Mouse (Mus musculus): Measurements from ENCODE around the gene Slc6a20a. TPM values are rescaled to one million over a fixed set of nuclear protein-coding genes. Genes with fewer than 3 reads are reported as not detected.
"Not testable (repeated sequence)": the region's sequence is repeated elsewhere in the genome, so short reads cannot be mapped to it uniquely, and the experiment has no call there.

Slc6a20a gene
- polyA plus RNA-seq, 1 experiment from 2014 or later, result 0.12 TPM

DNA sequence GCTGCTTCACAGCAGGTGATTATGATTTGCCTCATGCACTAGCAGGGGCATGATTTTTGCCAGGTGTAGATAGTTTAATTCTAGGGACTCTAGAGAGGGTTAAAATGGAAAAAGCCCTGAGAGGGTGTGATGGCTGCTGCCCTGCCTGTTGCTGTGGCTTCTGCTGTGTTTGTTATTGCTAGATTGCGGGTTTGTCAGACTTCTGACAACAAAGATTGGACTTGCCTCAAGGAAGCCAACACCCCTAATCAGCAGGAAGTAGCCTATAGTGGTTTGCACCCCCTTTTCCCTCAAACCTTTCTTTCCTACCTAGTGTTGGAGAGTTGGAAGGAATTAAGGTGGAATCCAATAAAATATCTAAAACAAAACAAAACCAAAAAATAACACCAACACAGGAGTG, 9.5 kb upstream of the Slc6a20a start:
- ATAC-seq (ENCODE audit: insufficient read depth, low FRiP score, low TSS enrichment), result no peak
- Histone ChIP-seq H3K9ac (ENCODE audit: low read length) (no peak overlapping the region), H3K27me3 (ENCODE audit: control insufficient read depth, insufficient read depth, low read length) (no peaks in the 10 kb centered on the region), H3K27ac (ENCODE audit: low read depth, low read length) (no peak overlapping the region), H3K4me1 (ENCODE audit: control insufficient read depth, insufficient read depth, low read length) (no peaks in the 10 kb centered on the region), H3K9me3 (ENCODE audit: control insufficient read depth, low read length) (no peaks in the 10 kb centered on the region), H3K36me3 (ENCODE audit: control insufficient read depth, insufficient read depth, low read length) (no peaks in the 10 kb centered on the region), H3K4me3 (ENCODE audit: low read depth, low read length) (no peak overlapping the region), H3K4me2 (ENCODE audit: low read depth) (no peak overlapping the region)
- 71% methylated on average over 1 of the region's 1 CpGs for WGBS
- DNase-seq (ENCODE audit: low spot score), result no peak

DNA sequence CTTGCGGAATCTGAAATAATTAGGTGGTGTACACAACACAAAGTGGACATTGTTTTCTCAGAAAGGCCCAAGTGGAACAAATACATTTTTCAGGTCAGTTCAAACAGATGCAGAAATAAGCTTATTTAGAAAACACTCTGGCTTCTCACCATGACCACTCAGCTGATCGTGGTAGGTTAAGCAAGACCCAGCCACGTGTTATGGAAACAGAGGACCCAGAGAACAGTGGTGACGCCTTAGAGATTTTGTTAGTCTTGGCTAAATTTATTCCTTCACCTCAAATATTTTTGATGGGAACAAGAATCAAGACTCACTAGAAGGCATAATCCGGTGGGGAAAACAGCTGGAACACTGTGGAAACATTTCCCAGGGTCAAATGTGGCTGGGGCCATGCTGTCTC, 7.5 kb upstream of the Slc6a20a start:
- Histone ChIP-seq H3K9me3 (ENCODE audit: control insufficient read depth, low read length) (no peaks in the 10 kb centered on the region), H3K4me1 (ENCODE audit: control insufficient read depth, insufficient read depth, low read length) (no peaks in the 10 kb centered on the region), H3K27ac (ENCODE audit: low read depth, low read length) (no peak overlapping the region), H3K36me3 (ENCODE audit: control insufficient read depth, insufficient read depth, low read length) (no peaks in the 10 kb centered on the region), H3K9ac (ENCODE audit: low read length) (no peak overlapping the region), H3K4me2 (ENCODE audit: low read depth) (no peak overlapping the region), H3K27me3 (ENCODE audit: control insufficient read depth, insufficient read depth, low read length) (no peaks in the 10 kb centered on the region), H3K4me3 (ENCODE audit: low read depth, low read length) (no peak overlapping the region)
- no peak for DNase-seq (ENCODE audit: low spot score)
- WGBS, result 77% methylated on average over 5 of the region's 5 CpGs
- ATAC-seq (ENCODE audit: insufficient read depth, low FRiP score, low TSS enrichment), result no peak

DNA sequence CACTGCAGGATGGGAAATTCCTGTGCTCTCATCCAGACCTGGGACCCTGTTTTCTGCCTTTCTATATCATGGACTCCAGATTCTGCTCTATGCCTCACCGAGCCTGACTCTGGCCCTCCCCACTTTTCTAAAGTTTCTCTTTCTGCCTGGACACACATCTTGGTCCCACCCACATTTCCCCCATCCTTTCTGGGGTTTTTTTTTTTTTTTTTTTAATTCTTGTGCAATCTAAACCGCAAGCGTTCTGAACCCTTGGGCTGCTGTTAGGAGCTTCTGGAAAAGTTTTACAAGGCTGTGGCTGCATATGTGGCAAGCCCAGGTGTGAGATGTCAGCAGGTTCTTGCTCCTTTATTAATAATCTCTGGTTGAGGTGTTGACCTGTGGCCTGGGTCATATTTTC, 5.0 kb upstream of the Slc6a20a start:
- 79% methylated on average over 3 of the region's 3 CpGs for WGBS
- Histone ChIP-seq H3K36me3 (ENCODE audit: control insufficient read depth, insufficient read depth, low read length) (no peaks in the 10 kb centered on the region), H3K4me3 (ENCODE audit: low read depth, low read length) (no peak overlapping the region), H3K4me1 (ENCODE audit: control insufficient read depth, insufficient read depth, low read length) (0 out of 2 replicates have a peak, but pooled peaks cover under 1% of the 10 kb centered on the region), H3K9me3 (ENCODE audit: control insufficient read depth, low read length) (no peaks in the 10 kb centered on the region), H3K4me2 (ENCODE audit: low read depth) (no peak overlapping the region), H3K27ac (ENCODE audit: low read depth, low read length) (no peak overlapping the region), H3K9ac (ENCODE audit: low read length) (no peak overlapping the region), H3K27me3 (ENCODE audit: control insufficient read depth, insufficient read depth, low read length) (peaks cover 7% of the 10 kb centered on the region)
- DNase-seq (ENCODE audit: low spot score) (no peak), ATAC-seq (ENCODE audit: insufficient read depth, low FRiP score, low TSS enrichment) (no peak)

DNA sequence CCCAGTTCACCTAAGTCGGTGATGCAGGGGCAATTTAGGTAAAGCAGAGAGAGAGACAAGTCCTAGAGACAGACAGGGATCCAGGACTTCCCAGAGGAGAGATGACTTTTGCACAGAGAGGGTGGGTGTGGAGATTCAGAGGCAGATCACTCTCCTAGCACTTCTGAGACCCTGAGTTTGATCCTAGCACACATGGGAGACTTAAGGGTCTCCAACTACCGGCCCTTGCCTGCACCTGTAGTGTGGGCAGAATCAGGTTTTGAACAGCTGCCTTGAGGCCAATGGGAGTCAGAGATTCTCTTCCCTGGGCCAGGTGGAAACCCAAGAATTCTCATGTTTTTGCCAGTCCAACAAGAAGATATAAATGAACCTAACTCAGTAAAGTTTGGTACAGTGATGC, 513 bp upstream of the Slc6a20a start:
- Histone ChIP-seq H3K4me3 (ENCODE audit: low read depth, low read length) (no peak overlapping the region), H3K27me3 (ENCODE audit: control insufficient read depth, insufficient read depth, low read length) (peaks cover 29% of the 10 kb centered on the region)

GRCm38 (mm10) chr9:123665645-123666044, 13.0 kb downstream of the Slc6a20a start:
- H3K4me1 ChIP-seq (ENCODE audit: control insufficient read depth, insufficient read depth, low read length), result no peaks in the 10 kb centered on the region
- H3K4me3 ChIP-seq (ENCODE audit: low read depth, low read length), result no peak overlapping the region
- H3K9ac ChIP-seq (ENCODE audit: low read length), result no peak overlapping the region
- no peaks in the 10 kb centered on the region for H3K9me3 ChIP-seq (ENCODE audit: control insufficient read depth, low read length)
- H3K36me3 ChIP-seq (ENCODE audit: control insufficient read depth, insufficient read depth, low read length), result no peaks in the 10 kb centered on the region
- DNase-seq (ENCODE audit: low spot score) (peak; percentile 36), ATAC-seq (ENCODE audit: insufficient read depth, low FRiP score, low TSS enrichment) (no peak)
- WGBS, result 57% methylated on average over 5 of the region's 5 CpGs
- no peaks in the 10 kb centered on the region for H3K27me3 ChIP-seq (ENCODE audit: control insufficient read depth, insufficient read depth, low read length)
- no peak overlapping the region for H3K4me2 ChIP-seq (ENCODE audit: low read depth)
- no peak overlapping the region for H3K27ac ChIP-seq (ENCODE audit: low read depth, low read length)

More for the DNA sequence above, 513 bp upstream of the Slc6a20a start:
- H3K9ac ChIP-seq (ENCODE audit: low read length), result no peak overlapping the region
- ATAC-seq (ENCODE audit: insufficient read depth, low FRiP score, low TSS enrichment) (no peak), DNase-seq (ENCODE audit: low spot score) (peak; percentile 19)
- no peak overlapping the region for H3K27ac ChIP-seq (ENCODE audit: low read depth, low read length)
- 0 out of 2 replicates have a peak overlapping the region, but pooled peaks have one; percentile 67 for H3K4me2 ChIP-seq (ENCODE audit: low read depth)
- no peaks in the 10 kb centered on the region for H3K9me3 ChIP-seq (ENCODE audit: control insufficient read depth, low read length)
- H3K36me3 ChIP-seq (ENCODE audit: control insufficient read depth, insufficient read depth, low read length), result no peaks in the 10 kb centered on the region
- H3K4me1 ChIP-seq (ENCODE audit: control insufficient read depth, insufficient read depth, low read length), result 0 out of 2 replicates have a peak, but pooled peaks cover 5% of the 10 kb centered on the region
- 16% methylated on average over 2 of the region's 2 CpGs for WGBS

- not testable (repeated sequence) for H3K36me3 ChIP-seq (ENCODE audit: control insufficient read depth, insufficient read depth, low read length); H3K27ac ChIP-seq (ENCODE audit: low read depth, low read length); H3K4me1 ChIP-seq (ENCODE audit: control insufficient read depth, insufficient read depth, low read length); H3K27me3 ChIP-seq (ENCODE audit: control insufficient read depth, insufficient read depth, low read length); DNase-seq (ENCODE audit: low spot score); H3K4me3 ChIP-seq (ENCODE audit: low read depth, low read length); H3K4me2 ChIP-seq (ENCODE audit: low read depth); H3K9ac ChIP-seq (ENCODE audit: low read length); H3K9me3 ChIP-seq (ENCODE audit: control insufficient read depth, low read length); ATAC-seq (ENCODE audit: insufficient read depth, low FRiP score, low TSS enrichment)
- WGBS, result 89% methylated on average over 17 of the region's 18 CpGs
Observed at GRCm38 (mm10) chr9:123659986-123660676, 18.6 kb downstream of the Slc6a20a start.

- Histone ChIP-seq H3K36me3 (ENCODE audit: control insufficient read depth, insufficient read depth, low read length) (no peaks in the 10 kb centered on the region), H3K9me3 (ENCODE audit: control insufficient read depth, low read length) (no peaks in the 10 kb centered on the region), H3K4me1 (ENCODE audit: control insufficient read depth, insufficient read depth, low read length) (no peaks in the 10 kb centered on the region), H3K27ac (ENCODE audit: low read depth, low read length) (no peak overlapping the region), H3K4me2 (ENCODE audit: low read depth) (no peak overlapping the region), H3K9ac (ENCODE audit: low read length) (no peak overlapping the region), H3K4me3 (ENCODE audit: low read depth, low read length) (no peak overlapping the region), H3K27me3 (ENCODE audit: control insufficient read depth, insufficient read depth, low read length) (no peaks in the 10 kb centered on the region)
- ATAC-seq (ENCODE audit: insufficient read depth, low FRiP score, low TSS enrichment) (no peak), DNase-seq (ENCODE audit: low spot score) (no peak)
Observed at GRCm38 (mm10) chr9:123658981-123659380, 19.7 kb downstream of the Slc6a20a start.

- ATAC-seq (ENCODE audit: insufficient read depth, low FRiP score, low TSS enrichment) (no peak), DNase-seq (ENCODE audit: low spot score) (no peak)
- H3K4me2 ChIP-seq (ENCODE audit: low read depth), result no peak overlapping the region
- no peak overlapping the region for H3K4me3 ChIP-seq (ENCODE audit: low read depth, low read length)
- no peak overlapping the region for H3K27ac ChIP-seq (ENCODE audit: low read depth, low read length)
- no peaks in the 10 kb centered on the region for H3K4me1 ChIP-seq (ENCODE audit: control insufficient read depth, insufficient read depth, low read length)
- no peaks in the 10 kb centered on the region for H3K9me3 ChIP-seq (ENCODE audit: control insufficient read depth, low read length)
- H3K27me3 ChIP-seq (ENCODE audit: control insufficient read depth, insufficient read depth, low read length), result no peaks in the 10 kb centered on the region
- no peaks in the 10 kb centered on the region for H3K36me3 ChIP-seq (ENCODE audit: control insufficient read depth, insufficient read depth, low read length)
- no peak overlapping the region for H3K9ac ChIP-seq (ENCODE audit: low read length)
- 83% methylated on average over 3 of the region's 3 CpGs for WGBS
Observed at GRCm38 (mm10) chr9:123657457-123657856, 21.2 kb downstream of the Slc6a20a start.

- no peaks in the 10 kb centered on the region for H3K9me3 ChIP-seq (ENCODE audit: control insufficient read depth, low read length)
- DNase-seq (ENCODE audit: low spot score) (no peak), ATAC-seq (ENCODE audit: insufficient read depth, low FRiP score, low TSS enrichment) (no peak)
- no peaks in the 10 kb centered on the region for H3K4me1 ChIP-seq (ENCODE audit: control insufficient read depth, insufficient read depth, low read length)
- H3K4me3 ChIP-seq (ENCODE audit: low read depth, low read length), result no peak overlapping the region
- WGBS, result 52% methylated on average over 4 of the region's 4 CpGs
- no peak overlapping the region for H3K27ac ChIP-seq (ENCODE audit: low read depth, low read length)
- no peak overlapping the region for H3K9ac ChIP-seq (ENCODE audit: low read length)
- no peaks in the 10 kb centered on the region for H3K36me3 ChIP-seq (ENCODE audit: control insufficient read depth, insufficient read depth, low read length)
- H3K27me3 ChIP-seq (ENCODE audit: control insufficient read depth, insufficient read depth, low read length), result no peaks in the 10 kb centered on the region
- H3K4me2 ChIP-seq (ENCODE audit: low read depth), result no peak overlapping the region
Observed at GRCm38 (mm10) chr9:123651369-123651768, 27.3 kb downstream of the Slc6a20a start.

Data from neural tube, embryonic 11.5 days (tissue).